Mouse (Mus musculus) heart, embryonic 12.5 days (tissue): Measurements from ENCODE around the gene Acer1. TPM values are rescaled to one million over a fixed set of nuclear protein-coding genes. Genes with fewer than 3 reads are reported as not detected.

Experiments used
- ATAC-seq: fragments of 200-750 bp; cut with Nextera tagmentation; 2 replicates; pipeline ENCODE4 v1.8.0; 2017; ENCODE audit warnings: moderate TSS enrichment, moderate library complexity; ENCODE audit not compliant: insufficient number of reproducible peaks, low FRiP score
- H3K27ac ChIP-seq: fragments of 300-500 bp; sonication (generic); 2 replicates; pipeline ENCODE4 v1.5.1; 2016; ENCODE audit warnings: mild to moderate bottlenecking, moderate library complexity; ENCODE audit not compliant: poor library complexity, severe bottlenecking
- H3K27me3 ChIP-seq: fragments of 300-500 bp; sonication (generic); replicated peaks from 2 replicates; pipeline ENCODE4 v1.6.1; 2016; ENCODE audit warnings: mild to moderate bottlenecking, moderate library complexity
- H3K36me3 ChIP-seq: fragments of 300-500 bp; sonication (generic); 2 replicates; pipeline ENCODE4 v1.6.1; 2016; ENCODE audit warnings: mild to moderate bottlenecking, moderate library complexity
- H3K4me1 ChIP-seq: fragments of 300-500 bp; sonication (generic); replicated peaks from 2 replicates; pipeline ENCODE4 v1.6.1; 2016; ENCODE audit warnings: mild to moderate bottlenecking
- H3K4me2 ChIP-seq: fragments of 300-500 bp; sonication (generic); 2 replicates; pipeline ENCODE4 v1.6.1; 2016; ENCODE audit warnings: mild to moderate bottlenecking, moderate library complexity
- H3K4me3 ChIP-seq: fragments of 300-500 bp; sonication (generic); 2 replicates; pipeline ENCODE4 v1.5.1; 2016; ENCODE audit warnings: mild to moderate bottlenecking
- H3K9ac ChIP-seq: fragments of 300-500 bp; sonication (generic); 2 replicates; pipeline ENCODE4 v1.6.1; 2016; ENCODE audit warnings: mild to moderate bottlenecking, moderate library complexity
- H3K9me3 ChIP-seq: fragments of 300-500 bp; sonication (generic); replicated peaks from 2 replicates; pipeline ENCODE4 v1.6.1; 2016; ENCODE audit warnings: mild to moderate bottlenecking, moderate library complexity
- WGBS: fragments of 180-500 bp; shearing (Covaris S2); methylation state at CpG from one replicate; pipeline ENCODE4 v1.1.7; 2016; 5-methylcytosine and 5-hydroxymethylcytosine counted together
- polyA plus RNA-seq: library from polyadenylated mRNA; unstranded; fragments of >200 nt; fragmentation: Nextera tagmentation; extraction: Ambion mirVana; gene quantifications from 2 replicates; pipeline ENCODE4 v1.2.1, GENCODE M21; 2016

Acer1 gene
- polyA plus RNA-seq, 1 experiment from 2014 or later: not detected

DNA sequence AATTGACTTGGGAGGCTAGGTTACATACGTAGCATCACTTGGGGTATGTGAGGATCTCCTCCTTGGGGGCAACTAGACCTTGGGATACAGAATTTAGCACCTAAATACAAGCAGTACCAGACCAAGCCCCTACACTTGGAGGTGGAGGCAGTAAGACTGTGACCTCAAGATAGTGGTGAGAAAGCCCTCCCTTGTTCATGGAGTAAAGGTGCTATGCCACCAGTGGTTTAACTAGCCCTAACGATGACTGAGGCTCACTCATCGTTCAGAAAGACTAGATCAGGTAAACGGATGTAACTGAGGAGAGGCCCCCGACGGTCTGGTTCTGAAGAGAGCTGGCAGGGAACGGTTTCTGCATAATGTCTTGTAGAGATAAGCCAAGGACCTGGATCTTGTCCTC is 45.2 kb downstream of the Acer1 start:
- Histone ChIP-seq H3K9me3 (peaks cover 8% of the 10 kb centered on the region), H3K27me3 (peaks cover 5% of the 10 kb centered on the region; the same call in 1 of the 2 replicates), H3K4me3 (no peak overlapping the region), H3K36me3 (no peaks in the 10 kb centered on the region), H3K4me1 (peaks cover 22% of the 10 kb centered on the region), H3K4me2 (no peak overlapping the region), H3K27ac (no peak overlapping the region), H3K9ac (no peak overlapping the region)
- no peak for ATAC-seq
- 89% methylated on average over 7 of the region's 7 CpGs for WGBS

DNA sequence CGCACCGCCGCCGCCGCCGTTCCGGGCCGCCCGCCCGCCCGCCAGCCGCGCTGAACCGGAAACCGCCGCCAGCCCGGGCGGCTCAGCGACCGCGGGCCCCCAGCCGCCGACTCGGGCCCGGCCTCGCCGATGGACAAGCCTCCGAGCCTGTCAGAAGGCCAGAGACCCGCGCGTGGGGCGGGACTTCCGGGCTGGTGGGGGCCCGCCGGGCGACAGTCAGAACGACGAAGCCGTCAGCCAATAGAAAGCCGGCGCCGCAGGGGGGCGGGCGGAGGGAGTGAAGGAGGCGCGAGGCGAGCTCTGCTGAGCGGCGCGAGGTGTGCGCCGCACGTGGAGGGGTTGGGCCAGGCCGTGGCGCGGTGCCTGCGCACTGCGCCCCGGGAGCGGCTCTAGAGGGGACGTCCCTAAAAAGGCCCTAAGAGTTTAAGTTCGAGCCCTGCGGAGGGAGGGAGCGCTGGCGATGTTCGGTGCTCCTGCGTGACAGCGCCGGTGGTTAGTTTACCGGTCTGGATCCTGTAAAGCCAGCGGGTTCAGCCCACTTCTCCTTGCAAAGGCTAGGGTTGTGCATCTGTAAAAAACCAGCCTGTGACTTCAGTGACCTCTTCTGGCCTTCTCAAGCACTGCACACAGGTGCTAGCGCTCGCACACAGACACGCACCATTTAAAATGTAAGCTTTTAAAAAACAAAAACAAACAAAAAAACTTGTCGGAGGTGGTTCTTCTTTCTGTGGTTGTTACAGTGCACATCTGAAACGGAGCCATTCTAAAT is 46.4 kb downstream of the Acer1 start, which contains the start of gene Mllt1:
Gene Mllt1, minus strand, starts transcription at position 53 of the 769 bp plus-strand sequence.
- Histone ChIP-seq H3K4me3 (peak within 1 kb of the TSS; percentile 96), H3K27ac (peak within 1 kb of the TSS; percentile 65), H3K9me3 (peaks cover 5% of the 10 kb centered on the region; the same call in 1 of the 2 replicates), H3K9ac (peak within 1 kb of the TSS; percentile 99), H3K36me3 (no peaks in the 10 kb centered on the region), H3K27me3 (peaks cover 5% of the 10 kb centered on the region; the same call in 1 of the 2 replicates), H3K4me2 (peak within 1 kb of the TSS; percentile 92), H3K4me1 (peaks cover 28% of the 10 kb centered on the region)
- peak; percentile 98 for ATAC-seq
- WGBS: 4% methylated on average over 76 of the region's 76 CpGs

DNA sequence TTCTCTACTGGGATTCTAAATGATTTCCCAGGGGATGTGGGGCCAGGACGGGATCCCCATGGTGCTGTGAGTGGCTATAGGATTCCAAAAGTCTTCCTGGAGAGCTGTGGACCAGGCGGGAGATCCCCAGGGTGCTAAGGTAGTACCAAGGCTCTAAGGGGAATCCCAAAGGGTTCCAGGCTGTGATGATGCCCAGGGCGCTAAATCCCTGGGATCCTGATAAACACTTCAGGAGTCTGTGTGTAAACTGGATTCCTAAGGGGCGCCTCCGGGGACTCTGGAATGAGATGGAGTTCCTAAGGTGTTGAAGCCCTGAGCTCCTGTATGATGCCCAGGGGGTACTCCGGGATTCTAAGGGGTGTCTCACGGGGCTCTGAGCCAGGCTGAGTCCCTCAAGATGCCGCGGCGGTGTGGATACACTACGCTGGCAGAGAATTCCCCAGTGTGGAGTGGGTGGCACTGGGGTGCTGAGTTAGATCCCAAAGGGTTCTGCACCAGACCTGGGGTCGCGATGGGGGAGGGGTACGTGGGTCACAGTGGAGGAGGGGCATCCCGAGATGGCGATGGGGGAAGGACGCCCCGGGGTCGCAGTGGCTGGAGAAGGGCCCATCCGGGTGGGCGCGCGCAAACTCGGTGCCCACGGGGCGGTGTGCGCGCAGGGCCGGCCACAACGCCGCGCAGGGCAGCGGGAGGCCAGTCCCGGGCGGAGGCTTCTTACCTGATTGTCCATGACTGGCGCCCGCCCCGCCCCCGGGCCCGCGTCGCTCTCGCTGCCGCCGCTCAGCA is 47.2 kb downstream of the Acer1 start:
- Histone ChIP-seq H3K36me3 (no peaks in the 10 kb centered on the region), H3K27ac (peak overlapping the region; percentile 65), H3K4me1 (peaks cover 35% of the 10 kb centered on the region), H3K9me3 (peaks cover 5% of the 10 kb centered on the region; the same call in 1 of the 2 replicates), H3K4me2 (peak overlapping the region; percentile 92), H3K9ac (peak overlapping the region; percentile 99), H3K4me3 (peak overlapping the region; percentile 96), H3K27me3 (peaks cover 5% of the 10 kb centered on the region; the same call in 1 of the 2 replicates)
- WGBS: 2% methylated on average over 39 of the region's 45 CpGs
- ATAC-seq: peak; percentile 73

DNA sequence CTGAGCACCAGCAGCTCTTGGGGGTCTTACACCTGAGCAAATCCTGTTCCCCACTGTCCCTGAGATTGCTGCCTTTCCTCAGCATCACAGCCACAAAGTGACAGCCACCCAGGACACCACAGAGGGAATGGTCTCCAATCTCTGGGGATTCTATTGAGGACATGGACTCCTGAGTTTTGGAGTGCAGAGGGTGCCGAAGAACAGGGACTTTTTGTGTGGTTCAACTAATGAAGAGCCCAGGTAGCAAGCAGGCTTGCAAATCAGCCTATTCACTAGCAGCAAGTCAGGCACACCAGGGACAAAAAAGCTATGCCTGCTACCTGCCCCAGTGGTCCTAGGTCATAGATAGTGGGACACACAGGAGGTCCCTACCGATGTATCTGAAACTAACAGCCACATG is 48.5 kb downstream of the Acer1 start:
- Histone ChIP-seq H3K27me3 (peaks cover 5% of the 10 kb centered on the region; the same call in 1 of the 2 replicates), H3K4me1 (peaks cover 49% of the 10 kb centered on the region), H3K4me3 (no peak overlapping the region), H3K4me2 (0 out of 2 replicates have a peak overlapping the region, but pooled peaks have one; percentile 92), H3K9me3 (peaks cover 5% of the 10 kb centered on the region; the same call in 1 of the 2 replicates), H3K36me3 (no peaks in the 10 kb centered on the region), H3K27ac (no peak overlapping the region), H3K9ac (0 out of 2 replicates have a peak overlapping the region, but pooled peaks have one; percentile 58)
- no peak for ATAC-seq
- WGBS: 88% methylated on average over 2 of the region's 2 CpGs

DNA sequence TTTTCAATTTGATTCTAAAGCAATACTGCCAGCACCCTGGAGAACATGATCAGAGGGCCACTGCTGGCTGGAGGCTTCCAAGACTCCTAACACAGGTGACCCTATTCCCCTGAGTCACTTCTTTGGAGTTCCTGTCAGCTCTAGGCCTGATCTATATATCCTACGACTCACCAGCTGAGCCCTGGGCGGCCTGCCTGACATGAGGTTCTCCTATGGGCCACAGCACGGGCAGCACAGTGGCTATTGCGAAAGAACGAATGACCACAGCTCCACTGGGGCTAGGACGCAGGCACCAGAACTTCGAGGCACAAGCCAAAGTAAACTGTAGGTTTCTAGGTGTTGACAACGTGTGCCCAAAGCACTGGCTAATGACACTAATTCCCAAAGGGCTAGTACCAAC is 51.9 kb downstream of the Acer1 start:
- no peaks in the 10 kb centered on the region for H3K9me3 ChIP-seq
- no peak overlapping the region for H3K9ac ChIP-seq
- H3K4me2 ChIP-seq: no peak overlapping the region
- H3K27ac ChIP-seq: no peak overlapping the region
- H3K4me3 ChIP-seq: no peak overlapping the region
- H3K27me3 ChIP-seq: no peaks in the 10 kb centered on the region
- H3K36me3 ChIP-seq: peaks cover 14% of the 10 kb centered on the region
- peaks cover 53% of the 10 kb centered on the region for H3K4me1 ChIP-seq
- no peak for ATAC-seq
- 77% methylated on average over 8 of the region's 8 CpGs for WGBS

DNA sequence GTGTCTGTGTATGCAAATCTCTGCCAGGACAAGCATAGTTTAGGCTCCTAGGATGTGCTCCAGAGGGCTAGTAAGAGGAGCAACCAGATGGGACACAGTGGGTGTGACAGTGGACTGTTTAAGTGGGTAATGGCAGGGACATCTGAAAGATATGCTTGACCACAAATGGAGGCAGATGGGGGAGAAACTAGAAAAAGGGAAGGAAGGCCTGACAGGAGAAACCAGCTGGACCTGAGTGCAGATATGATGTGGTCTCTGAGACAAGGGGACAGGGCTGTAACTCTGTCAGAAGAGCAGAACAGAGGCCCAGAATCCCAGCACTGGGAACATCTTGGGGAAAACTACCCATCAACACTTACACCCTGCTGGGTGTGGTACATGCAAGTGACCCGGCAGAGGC is 52.4 kb downstream of the Acer1 start:
- Histone ChIP-seq H3K4me3 (no peak overlapping the region), H3K9ac (no peak overlapping the region), H3K9me3 (no peaks in the 10 kb centered on the region), H3K4me1 (peaks cover 50% of the 10 kb centered on the region), H3K27me3 (no peaks in the 10 kb centered on the region), H3K36me3 (peaks cover 19% of the 10 kb centered on the region), H3K27ac (peak overlapping the region; percentile 31; the same call in 1 of the 2 replicates), H3K4me2 (no peak overlapping the region)
- ATAC-seq: no peak
- 58% methylated on average over 1 of the region's 1 CpGs for WGBS

DNA sequence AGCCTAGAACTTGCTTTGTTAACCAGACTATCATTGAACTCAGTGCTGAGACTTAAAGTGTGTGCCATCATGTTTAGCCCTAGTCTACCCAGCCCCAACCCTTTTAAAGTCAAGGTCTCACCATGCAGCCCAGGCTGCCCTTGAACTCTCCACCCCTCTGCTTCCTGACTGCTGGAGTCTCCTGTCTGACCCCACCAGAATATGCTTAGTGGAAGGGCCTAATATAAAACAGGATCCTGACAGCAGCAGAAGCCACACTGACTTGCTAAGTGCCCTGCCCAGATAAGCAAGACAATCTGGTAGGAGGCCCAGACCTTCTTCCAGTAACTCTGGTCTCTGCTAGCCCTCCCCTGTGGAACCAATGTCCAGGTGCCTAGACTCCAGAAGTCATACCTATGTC is 52.8 kb downstream of the Acer1 start:
- Histone ChIP-seq H3K27ac (peak overlapping the region; percentile 25; the same call in 1 of the 2 replicates), H3K27me3 (no peaks in the 10 kb centered on the region), H3K9me3 (no peaks in the 10 kb centered on the region), H3K4me2 (no peak overlapping the region), H3K36me3 (peaks cover 23% of the 10 kb centered on the region), H3K9ac (no peak overlapping the region), H3K4me1 (peaks cover 46% of the 10 kb centered on the region), H3K4me3 (no peak overlapping the region)
- no peak for ATAC-seq

DNA sequence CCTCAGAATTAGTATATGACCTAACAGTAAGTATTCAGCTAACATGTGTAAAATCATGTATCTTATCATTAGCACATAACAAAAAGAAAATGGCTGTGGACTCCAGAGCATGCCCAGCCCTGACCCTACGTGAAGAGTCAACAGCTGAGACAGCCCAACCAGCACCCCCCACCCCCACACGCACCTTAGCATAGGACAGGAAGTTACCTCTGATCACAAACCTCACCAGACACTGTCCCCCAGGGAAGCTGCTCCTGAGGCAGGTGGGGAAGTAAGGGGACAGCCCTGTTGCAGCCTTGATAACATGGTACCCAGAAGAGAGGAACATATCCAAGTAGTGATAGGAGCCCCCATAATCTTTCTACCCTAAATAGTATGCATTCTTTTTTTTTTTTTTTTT is 55.9 kb downstream of the Acer1 start:
- Histone ChIP-seq H3K4me3 (no peak overlapping the region), H3K27ac (no peak overlapping the region), H3K9ac (no peak overlapping the region), H3K9me3 (no peaks in the 10 kb centered on the region), H3K4me1 (peaks cover 28% of the 10 kb centered on the region), H3K27me3 (no peaks in the 10 kb centered on the region), H3K4me2 (no peak overlapping the region), H3K36me3 (peaks cover 45% of the 10 kb centered on the region)
- 91% methylated on average over 2 of the region's 2 CpGs for WGBS
- no peak for ATAC-seq

DNA sequence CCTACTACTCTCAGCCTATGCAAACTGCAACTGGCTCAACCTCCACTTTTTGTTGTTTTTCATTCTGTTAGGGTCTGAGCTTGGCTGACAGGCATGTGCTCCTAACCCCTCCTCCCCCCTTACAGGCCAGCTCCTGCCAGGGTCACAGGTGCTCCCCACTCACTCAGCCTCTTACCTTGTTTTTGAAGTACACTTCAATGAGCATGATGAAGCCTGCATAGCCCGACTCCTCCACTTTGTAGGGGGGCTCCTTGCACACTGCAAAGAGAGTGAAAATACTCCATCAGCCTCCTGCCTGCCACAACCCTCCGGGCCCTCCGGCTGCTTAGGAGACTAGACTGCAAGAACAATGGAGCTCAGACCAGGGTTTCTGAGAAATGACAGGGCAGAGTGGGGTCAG is 62.2 kb downstream of the Acer1 start:
- H3K9me3 ChIP-seq: no peaks in the 10 kb centered on the region
- ATAC-seq: no peak
- no peak overlapping the region for H3K9ac ChIP-seq
- WGBS: 85% methylated on average over 3 of the region's 3 CpGs
- peaks cover 77% of the 10 kb centered on the region for H3K36me3 ChIP-seq
- no peak overlapping the region for H3K4me2 ChIP-seq
- H3K27me3 ChIP-seq: no peaks in the 10 kb centered on the region
- no peak overlapping the region for H3K27ac ChIP-seq
- H3K4me3 ChIP-seq: no peak overlapping the region
- H3K4me1 ChIP-seq: peaks cover 18% of the 10 kb centered on the region

DNA sequence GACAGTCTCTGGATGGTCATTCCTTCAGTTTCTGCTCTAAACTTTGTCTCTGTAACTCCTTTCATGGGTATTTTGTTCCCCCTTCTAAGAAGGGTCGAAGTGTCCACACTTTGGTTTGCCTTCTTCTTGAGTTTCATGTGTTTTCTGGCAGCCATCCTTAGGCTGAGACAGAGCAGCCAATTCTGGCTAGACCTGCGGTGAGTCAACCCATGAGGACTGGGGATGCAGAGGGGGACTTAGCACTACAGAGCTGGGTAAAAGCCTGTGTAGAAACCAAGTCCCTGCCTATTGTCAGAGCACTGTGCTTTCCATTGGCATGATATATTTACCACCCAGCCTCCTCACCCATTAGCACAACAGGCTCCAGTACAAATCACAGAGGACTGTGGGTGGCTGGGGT is 64.8 kb downstream of the Acer1 start:
- WGBS: 85% methylated on average over 2 of the region's 2 CpGs
- ATAC-seq: no peak
- H3K4me2 ChIP-seq: no peak overlapping the region
- no peaks in the 10 kb centered on the region for H3K9me3 ChIP-seq
- peaks cover 20% of the 10 kb centered on the region for H3K4me1 ChIP-seq
- peaks cover 78% of the 10 kb centered on the region for H3K36me3 ChIP-seq
- H3K27me3 ChIP-seq: no peaks in the 10 kb centered on the region
- H3K27ac ChIP-seq: no peak overlapping the region
- H3K9ac ChIP-seq: no peak overlapping the region
- no peak overlapping the region for H3K4me3 ChIP-seq

DNA sequence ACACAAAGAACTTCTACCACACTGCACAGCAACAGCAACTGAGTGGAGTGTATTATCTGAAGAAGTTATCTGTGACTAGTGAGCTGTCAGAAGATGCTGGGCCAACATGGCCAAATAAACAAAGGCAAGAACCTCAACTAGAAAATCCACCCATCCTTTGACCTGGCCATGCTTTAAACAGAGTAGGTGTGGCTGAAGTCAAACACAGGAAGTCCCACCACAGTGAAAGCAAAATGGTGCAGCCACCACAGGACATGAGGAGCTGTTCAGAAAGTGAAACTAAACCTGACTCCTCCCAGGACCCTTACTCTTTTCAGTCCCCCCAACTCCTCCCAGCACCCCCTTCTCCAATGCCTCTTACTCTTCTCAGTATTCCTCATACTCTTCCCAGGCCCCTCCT is 68.5 kb downstream of the Acer1 start:
- Histone ChIP-seq H3K27me3 (no peaks in the 10 kb centered on the region), H3K4me1 (peaks cover 26% of the 10 kb centered on the region), H3K9me3 (no peaks in the 10 kb centered on the region), H3K36me3 (peaks cover 81% of the 10 kb centered on the region), H3K4me2 (no peak overlapping the region), H3K27ac (no peak overlapping the region), H3K9ac (no peak overlapping the region), H3K4me3 (no peak overlapping the region)
- ATAC-seq: no peak
